Mouse (Mus musculus): ENCODE results near the gene Cd200. TPM values are rescaled to one million over a fixed set of nuclear protein-coding genes. Genes with fewer than 3 reads are reported as not detected.
"Not testable (repeated sequence)": the region's sequence is repeated elsewhere in the genome, so short reads cannot be mapped to it uniquely, and the experiment has no call there.

Gene Cd200
- polyA plus RNA-seq, 1 experiment from 2014 or later = 46.2 TPM

DNA sequence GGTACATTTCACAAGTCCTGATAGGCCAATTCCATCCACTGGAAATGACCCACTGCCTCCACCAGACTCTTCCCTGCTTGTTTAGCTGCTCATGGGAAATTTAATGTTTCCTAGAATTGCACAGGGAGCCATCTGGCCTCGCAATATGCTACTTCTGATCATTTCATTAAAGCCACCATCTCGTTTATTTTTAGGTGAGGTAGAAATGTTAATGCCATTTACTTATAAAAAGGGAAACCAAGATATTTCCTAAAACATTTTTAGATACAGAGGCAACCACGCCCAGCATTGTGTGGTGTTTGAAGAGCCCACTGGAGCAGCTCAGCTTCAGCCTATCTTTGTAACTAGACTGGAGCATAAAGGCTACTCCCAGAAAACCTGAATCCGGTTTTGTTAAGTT, 32.6 kb downstream of the Cd200 start:
- Histone ChIP-seq H3K27ac (no peak overlapping the region), H3K9me3 (no peaks in the 10 kb centered on the region), H3K4me2 (no peak overlapping the region), H3K4me3 (no peak overlapping the region), H3K27me3 (no peaks in the 10 kb centered on the region), H3K9ac (no peak overlapping the region), H3K4me1 (no peaks in the 10 kb centered on the region), H3K36me3 (no peaks in the 10 kb centered on the region)
- WGBS = 79% methylated on average over 4 of the region's 4 CpGs
- no peak for ATAC-seq (ENCODE audit: insufficient number of reproducible peaks, insufficient read depth, low FRiP score, low TSS enrichment, low read depth)

DNA sequence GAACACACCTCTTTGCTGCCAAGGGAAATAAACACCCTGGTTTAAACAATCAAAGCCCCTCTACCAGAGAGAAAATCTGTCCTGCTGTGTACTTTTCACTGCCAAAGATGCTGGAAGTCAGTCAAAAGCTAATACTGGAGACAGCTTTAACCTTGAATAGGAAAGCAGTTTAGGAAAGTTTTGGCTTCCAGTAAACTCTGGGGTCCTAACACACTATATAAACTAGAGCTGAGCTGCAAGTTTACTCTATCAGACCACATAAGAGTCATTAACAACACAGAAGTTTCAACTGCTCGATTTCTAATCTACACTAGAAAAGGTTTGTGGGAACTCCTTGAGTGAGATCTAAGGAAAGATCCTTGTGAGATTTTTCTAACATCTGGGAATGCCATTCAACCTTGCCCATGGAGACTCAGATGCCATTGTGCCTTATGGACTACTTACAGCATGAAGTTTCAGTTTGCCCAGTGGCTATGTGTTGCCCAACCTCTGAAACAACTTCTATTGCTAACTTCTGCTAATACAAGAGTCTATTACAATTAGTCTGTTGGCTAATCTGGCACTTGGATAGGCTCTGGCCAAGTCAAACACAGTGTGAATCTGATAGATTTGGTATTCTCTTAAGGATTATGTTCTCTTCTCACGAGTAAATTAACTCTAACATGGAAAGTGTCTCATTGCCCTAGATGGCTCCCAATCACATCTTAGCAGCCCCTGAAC, 33.2 kb downstream of the Cd200 start:
- no peaks in the 10 kb centered on the region for H3K4me1 ChIP-seq
- H3K36me3 ChIP-seq = no peaks in the 10 kb centered on the region
- 75% methylated on average over 2 of the region's 2 CpGs for WGBS
- no peaks in the 10 kb centered on the region for H3K27me3 ChIP-seq
- H3K9ac ChIP-seq = no peak overlapping the region
- ATAC-seq (ENCODE audit: insufficient number of reproducible peaks, insufficient read depth, low FRiP score, low TSS enrichment, low read depth) = no peak
- H3K4me3 ChIP-seq = no peak overlapping the region
- no peak overlapping the region for H3K4me2 ChIP-seq
- no peaks in the 10 kb centered on the region for H3K9me3 ChIP-seq
- H3K27ac ChIP-seq = no peak overlapping the region

DNA sequence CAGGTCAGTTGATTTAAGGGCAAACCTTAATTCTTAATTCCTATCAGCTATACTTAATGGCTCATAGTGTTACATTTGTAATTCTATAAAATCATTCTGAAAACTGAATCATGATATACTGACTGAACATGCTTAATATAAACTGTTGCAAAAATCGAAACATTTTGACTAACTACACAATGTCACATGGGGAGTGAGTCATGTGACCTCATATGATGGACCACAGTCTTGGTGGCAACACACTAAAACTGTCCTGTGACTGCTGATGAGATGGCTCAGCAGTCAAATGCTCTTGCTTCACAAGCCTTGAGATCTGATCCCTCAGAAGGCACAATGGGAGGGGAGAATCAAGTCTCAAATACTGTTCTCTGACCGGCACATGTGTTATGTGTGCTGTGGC, 34.8 kb downstream of the Cd200 start:
- H3K4me1 ChIP-seq = no peaks in the 10 kb centered on the region
- no peak overlapping the region for H3K27ac ChIP-seq
- no peaks in the 10 kb centered on the region for H3K27me3 ChIP-seq
- no peak overlapping the region for H3K4me2 ChIP-seq
- H3K36me3 ChIP-seq = no peaks in the 10 kb centered on the region
- H3K4me3 ChIP-seq = no peak overlapping the region
- WGBS = 80% methylated on average over 2 of the region's 2 CpGs
- H3K9ac ChIP-seq = no peak overlapping the region
- no peak for ATAC-seq (ENCODE audit: insufficient number of reproducible peaks, insufficient read depth, low FRiP score, low TSS enrichment, low read depth)
- no peaks in the 10 kb centered on the region for H3K9me3 ChIP-seq

DNA sequence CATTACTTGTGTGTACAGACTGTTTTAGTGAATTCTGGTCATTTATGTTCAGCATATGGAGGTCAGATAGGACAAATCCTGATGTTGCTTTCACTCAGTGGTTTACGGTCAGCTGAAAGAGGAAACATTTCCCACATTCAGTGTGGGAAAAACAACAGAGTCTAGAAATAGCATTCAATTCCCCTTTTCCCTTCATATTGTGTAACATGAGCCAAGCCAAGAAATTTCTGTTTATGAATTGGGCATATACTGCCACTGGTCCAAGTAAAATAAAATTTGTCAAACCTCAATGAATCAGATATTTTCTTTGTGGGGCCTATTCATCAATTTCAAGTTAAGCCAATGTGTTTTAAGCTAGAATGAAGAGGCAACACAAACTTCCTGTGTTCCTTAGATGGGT, 37.8 kb downstream of the Cd200 start:
- Histone ChIP-seq H3K27ac (no peak overlapping the region), H3K27me3 (no peaks in the 10 kb centered on the region), H3K36me3 (no peaks in the 10 kb centered on the region), H3K4me2 (no peak overlapping the region), H3K4me1 (no peaks in the 10 kb centered on the region), H3K9me3 (no peaks in the 10 kb centered on the region), H3K9ac (no peak overlapping the region), H3K4me3 (no peak overlapping the region)
- 76% methylated on average over 1 of the region's 1 CpGs for WGBS
- no peak for ATAC-seq (ENCODE audit: insufficient number of reproducible peaks, insufficient read depth, low FRiP score, low TSS enrichment, low read depth)

DNA sequence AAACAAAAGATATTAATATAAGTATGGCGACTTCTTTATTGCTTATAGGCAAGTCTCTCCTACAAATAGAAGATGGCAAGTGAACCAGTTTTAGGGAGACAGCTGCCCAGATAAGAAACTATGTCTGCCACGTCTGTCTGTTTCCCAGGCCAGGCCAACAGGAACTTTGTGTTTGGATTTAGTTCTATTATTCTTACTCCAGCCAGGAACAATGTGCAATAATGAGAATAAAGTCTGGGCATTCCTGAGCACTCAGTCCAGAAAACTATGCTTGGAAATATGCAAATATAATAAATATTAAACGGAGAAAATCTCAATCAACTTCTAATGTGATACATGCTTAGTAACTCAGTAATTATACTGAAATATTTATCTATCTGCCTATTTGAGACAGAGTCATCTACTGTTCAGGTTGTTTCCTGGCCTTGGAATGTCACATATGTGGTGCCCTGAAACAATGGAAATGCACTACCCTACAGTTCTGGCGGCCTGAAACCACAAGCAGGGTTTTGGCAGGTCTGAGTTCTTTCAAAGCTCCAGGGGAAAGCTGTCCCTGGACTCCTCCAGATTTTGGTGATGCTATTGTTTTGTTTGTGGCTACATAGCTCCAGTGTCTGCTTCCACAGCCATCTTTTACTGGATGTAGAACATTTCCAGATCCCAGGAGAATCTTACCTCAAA, 39.4 kb downstream of the Cd200 start:
- no peaks in the 10 kb centered on the region for H3K4me1 ChIP-seq
- no peaks in the 10 kb centered on the region for H3K36me3 ChIP-seq
- WGBS = 73% methylated on average over 4 of the region's 4 CpGs
- no peak for ATAC-seq (ENCODE audit: insufficient number of reproducible peaks, insufficient read depth, low FRiP score, low TSS enrichment, low read depth)
- no peak overlapping the region for H3K4me3 ChIP-seq
- no peaks in the 10 kb centered on the region for H3K9me3 ChIP-seq
- H3K27me3 ChIP-seq = no peaks in the 10 kb centered on the region
- no peak overlapping the region for H3K27ac ChIP-seq
- H3K9ac ChIP-seq = no peak overlapping the region
- H3K4me2 ChIP-seq = no peak overlapping the region

DNA sequence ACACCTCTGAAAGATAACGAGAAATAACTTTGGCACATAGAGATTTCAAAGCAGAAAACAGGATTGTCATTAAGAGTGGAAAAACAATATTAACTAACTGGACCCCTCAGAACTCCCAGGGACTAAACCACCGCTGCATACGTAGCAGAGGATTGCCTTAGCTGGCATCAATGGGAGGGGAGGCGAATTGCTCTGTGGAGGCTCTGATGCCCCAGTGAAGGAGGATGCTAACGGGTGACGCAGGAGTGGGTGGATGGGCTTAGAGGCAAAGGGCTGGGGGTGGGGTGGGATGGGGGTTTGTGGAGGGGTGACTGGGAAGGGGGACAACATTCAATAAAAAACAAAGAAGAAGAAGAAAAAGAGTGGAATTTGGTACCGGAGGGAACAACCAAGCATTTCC, 42.7 kb downstream of the Cd200 start:
- Histone ChIP-seq H3K36me3 (no peaks in the 10 kb centered on the region), H3K9me3 (no peaks in the 10 kb centered on the region), H3K4me2 (no peak overlapping the region), H3K27ac (no peak overlapping the region), H3K27me3 (no peaks in the 10 kb centered on the region), H3K9ac (no peak overlapping the region), H3K4me3 (no peak overlapping the region), H3K4me1 (no peaks in the 10 kb centered on the region)
- ATAC-seq (ENCODE audit: insufficient number of reproducible peaks, insufficient read depth, low FRiP score, low TSS enrichment, low read depth) = no peak
- 79% methylated on average over 7 of the region's 7 CpGs for WGBS

DNA sequence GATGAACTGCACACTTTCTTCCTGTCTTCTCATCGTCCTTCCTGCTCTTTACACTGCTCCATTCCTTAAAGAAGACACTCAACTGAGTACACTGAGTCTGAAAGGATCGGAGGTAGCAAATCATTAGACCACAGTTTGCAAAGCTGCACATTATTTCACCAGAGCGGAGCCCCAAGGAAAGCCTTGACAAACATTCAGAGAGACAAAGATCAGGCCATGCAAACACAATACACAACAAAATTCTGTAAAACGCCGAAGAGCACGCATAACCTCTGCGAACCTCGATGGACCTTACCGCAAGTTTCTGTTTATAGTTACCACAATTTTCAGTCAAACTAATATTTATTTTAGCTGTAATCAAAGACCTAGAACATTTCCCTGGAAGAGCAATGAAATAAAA, 43.5 kb downstream of the Cd200 start:
- ATAC-seq (ENCODE audit: insufficient number of reproducible peaks, insufficient read depth, low FRiP score, low TSS enrichment, low read depth) = no peak
- Histone ChIP-seq H3K4me1 (no peaks in the 10 kb centered on the region), H3K4me2 (no peak overlapping the region), H3K36me3 (no peaks in the 10 kb centered on the region), H3K27me3 (no peaks in the 10 kb centered on the region), H3K4me3 (no peak overlapping the region), H3K9me3 (no peaks in the 10 kb centered on the region), H3K27ac (no peak overlapping the region), H3K9ac (no peak overlapping the region)
- WGBS = 88% methylated on average over 9 of the region's 9 CpGs

DNA sequence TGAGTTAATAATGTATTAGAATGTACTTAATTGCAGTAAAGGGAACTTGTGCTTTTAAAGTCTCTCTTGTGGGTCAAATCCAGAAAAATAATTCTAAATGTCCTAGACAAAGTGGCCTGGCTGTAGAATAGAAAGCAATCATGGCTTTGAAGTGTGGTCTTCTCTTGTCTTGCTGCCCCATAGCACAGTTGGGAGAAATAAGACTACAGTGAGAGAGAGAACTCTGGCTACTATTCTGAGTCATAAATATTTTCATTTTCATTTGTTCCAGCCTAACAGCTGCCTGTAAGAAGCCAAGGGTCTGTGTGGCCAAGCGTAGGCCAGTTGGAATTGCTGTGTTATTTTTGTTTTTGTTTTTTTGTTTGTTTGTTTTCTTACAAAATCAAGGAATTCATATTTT, 44.2 kb downstream of the Cd200 start:
- no peak for ATAC-seq (ENCODE audit: insufficient number of reproducible peaks, insufficient read depth, low FRiP score, low TSS enrichment, low read depth)
- 88% methylated on average over 1 of the region's 1 CpGs for WGBS
- H3K27ac ChIP-seq = no peak overlapping the region
- no peak overlapping the region for H3K4me2 ChIP-seq
- H3K9ac ChIP-seq = no peak overlapping the region
- no peak overlapping the region for H3K4me3 ChIP-seq
- H3K27me3 ChIP-seq = no peaks in the 10 kb centered on the region
- no peaks in the 10 kb centered on the region for H3K4me1 ChIP-seq
- no peaks in the 10 kb centered on the region for H3K9me3 ChIP-seq
- no peaks in the 10 kb centered on the region for H3K36me3 ChIP-seq

DNA sequence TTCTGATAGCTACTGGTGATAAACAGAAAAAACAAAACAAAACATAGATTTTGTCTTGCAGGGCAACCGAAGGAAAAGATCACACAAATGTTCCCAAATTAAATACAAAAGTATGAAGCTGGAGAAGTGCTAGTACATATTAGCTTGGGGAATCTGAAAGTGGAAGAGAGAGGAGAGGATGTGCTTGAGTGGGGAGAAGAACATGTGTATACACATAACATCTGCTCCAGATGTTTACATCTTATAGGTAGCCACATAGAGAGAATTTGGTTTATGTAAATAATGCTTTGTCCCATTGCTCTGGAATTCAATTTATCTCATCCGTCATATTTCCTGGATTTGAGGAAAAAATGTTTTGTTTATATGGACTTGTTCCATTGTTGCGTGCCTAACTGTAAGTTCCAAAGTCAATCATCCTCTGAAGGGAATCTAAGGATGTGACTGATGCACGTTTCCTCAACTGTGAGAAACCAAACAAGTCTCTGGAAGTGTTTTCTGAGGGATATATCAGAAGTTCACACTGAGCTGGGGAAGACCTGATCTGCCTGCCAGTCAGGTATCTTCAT, 45.3 kb downstream of the Cd200 start:
- ATAC-seq (ENCODE audit: insufficient number of reproducible peaks, insufficient read depth, low FRiP score, low TSS enrichment, low read depth) = no peak
- Histone ChIP-seq H3K36me3 (no peaks in the 10 kb centered on the region), H3K4me1 (no peaks in the 10 kb centered on the region), H3K4me3 (no peak overlapping the region), H3K4me2 (no peak overlapping the region), H3K9ac (no peak overlapping the region), H3K27me3 (no peaks in the 10 kb centered on the region), H3K9me3 (no peaks in the 10 kb centered on the region), H3K27ac (no peak overlapping the region)
- WGBS = 66% methylated on average over 4 of the region's 4 CpGs

DNA sequence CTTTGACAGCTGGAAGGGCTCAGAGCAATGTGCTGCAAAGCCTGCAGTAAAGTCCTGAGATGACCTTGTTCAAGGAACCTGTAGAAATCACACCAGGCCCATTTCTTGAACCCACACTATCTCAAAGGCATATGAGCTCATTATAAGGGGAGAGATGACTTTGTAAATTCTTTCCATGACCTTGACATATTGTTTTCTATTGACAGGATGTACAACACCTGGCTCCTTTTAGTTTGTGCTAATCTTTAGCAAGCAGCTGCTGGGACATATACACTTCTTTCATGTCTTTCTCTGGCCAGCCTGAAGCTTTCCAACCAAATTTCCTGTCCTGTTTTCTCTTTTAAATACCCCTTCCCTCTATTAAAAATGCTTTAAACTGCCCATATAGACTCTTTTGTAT, 47.4 kb downstream of the Cd200 start:
- no peaks in the 10 kb centered on the region for H3K4me1 ChIP-seq
- no peaks in the 10 kb centered on the region for H3K36me3 ChIP-seq
- H3K27ac ChIP-seq = no peak overlapping the region
- H3K27me3 ChIP-seq = no peaks in the 10 kb centered on the region
- H3K4me2 ChIP-seq = no peak overlapping the region
- no peaks in the 10 kb centered on the region for H3K9me3 ChIP-seq
- H3K4me3 ChIP-seq = no peak overlapping the region
- ATAC-seq (ENCODE audit: insufficient number of reproducible peaks, insufficient read depth, low FRiP score, low TSS enrichment, low read depth) = no peak
- H3K9ac ChIP-seq = no peak overlapping the region

DNA sequence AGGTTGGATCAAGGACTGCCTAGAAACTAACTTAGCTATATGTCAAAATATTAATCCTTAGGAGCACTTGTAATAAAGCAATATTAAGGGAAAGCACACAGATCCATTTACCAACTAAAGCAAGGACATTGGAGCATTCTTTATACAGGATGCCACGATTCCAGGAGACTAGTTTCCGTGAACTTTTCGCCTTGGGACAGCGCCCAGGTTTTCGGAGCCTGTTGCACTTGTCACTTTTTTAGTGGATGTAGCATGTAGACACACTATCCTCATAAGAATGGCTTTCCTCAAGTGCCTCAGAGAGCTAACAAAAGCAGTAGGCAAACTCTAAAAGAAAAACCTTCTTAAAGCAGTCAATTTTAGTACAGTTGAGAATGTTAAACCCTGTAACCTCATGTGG, 50.4 kb downstream of the Cd200 start:
- H3K4me1 ChIP-seq; H3K27ac ChIP-seq; H3K4me3 ChIP-seq; ATAC-seq (ENCODE audit: insufficient number of reproducible peaks, insufficient read depth, low FRiP score, low TSS enrichment, low read depth); H3K9ac ChIP-seq; H3K27me3 ChIP-seq; H3K9me3 ChIP-seq; H3K4me2 ChIP-seq; H3K36me3 ChIP-seq: not testable (repeated sequence)
- 93% methylated on average over 5 of the region's 5 CpGs for WGBS

DNA sequence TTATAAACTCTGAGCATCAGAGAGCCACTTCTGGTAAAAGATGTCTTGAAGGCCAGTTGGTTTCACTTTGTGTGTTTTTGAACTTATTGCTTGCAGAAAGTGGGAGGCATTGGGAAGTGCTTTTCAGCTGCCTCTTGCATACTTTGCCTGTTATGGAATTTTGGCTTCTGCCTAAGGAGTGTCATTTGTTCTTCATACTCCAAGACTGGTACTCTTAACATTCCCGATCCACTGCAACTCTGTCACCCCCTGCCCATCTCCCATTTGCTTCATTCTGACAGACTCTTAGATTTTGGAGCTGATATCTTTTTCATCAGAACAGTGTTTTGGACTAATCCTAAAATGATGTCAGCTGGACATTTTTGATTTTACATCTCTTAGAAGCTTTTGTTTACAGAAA, 51.7 kb downstream of the Cd200 start:
- no peaks in the 10 kb centered on the region for H3K4me1 ChIP-seq
- H3K9ac ChIP-seq = no peak overlapping the region
- no peak for ATAC-seq (ENCODE audit: insufficient number of reproducible peaks, insufficient read depth, low FRiP score, low TSS enrichment, low read depth)
- no peak overlapping the region for H3K27ac ChIP-seq
- no peaks in the 10 kb centered on the region for H3K27me3 ChIP-seq
- no peaks in the 10 kb centered on the region for H3K36me3 ChIP-seq
- no peaks in the 10 kb centered on the region for H3K9me3 ChIP-seq
- no peak overlapping the region for H3K4me2 ChIP-seq
- H3K4me3 ChIP-seq = no peak overlapping the region
- 63% methylated on average over 1 of the region's 1 CpGs for WGBS
